Mouse (Mus musculus) ES-E14 (cell line): ENCODE data around the gene Cox14. TPM values are rescaled to one million over a fixed set of nuclear protein-coding genes. Genes with fewer than 3 reads are reported as not detected.

Source experiments
- DNase-seq: peaks from one replicate; pipeline ENCODE4 v3.0.0-alpha.2; 2013; ENCODE audit warnings: low read depth, low spot score
- H3K27ac ChIP-seq: 2 replicates; pipeline ENCODE4 v1.5.1; 2012; ENCODE audit warnings: low read depth, mild to moderate bottlenecking, low read length, moderate library complexity, mixed read lengths; ENCODE audit not compliant: poor library complexity, insufficient read depth, severe bottlenecking
- H3K36me3 ChIP-seq: 2 replicates; pipeline ENCODE4 v1.6.1; 2012; ENCODE audit warnings: mild to moderate bottlenecking, low read length, moderate library complexity, mixed read lengths; ENCODE audit not compliant: control insufficient read depth, poor library complexity, insufficient read depth, severe bottlenecking
- H3K4me1 ChIP-seq, 2 experiments: fragments of 150-350 bp in 1 of 2; sonication (generic) in 1 of 2; 2 replicates each; pipeline ENCODE4 v1.6.1; 2012; ENCODE audit warnings: low read length in 2 of 2, mild to moderate bottlenecking in 1 of 2, mixed read lengths in 1 of 2; ENCODE audit not compliant: control insufficient read depth in 2 of 2, insufficient read depth in 2 of 2, poor library complexity in 1 of 2
- H3K4me3 ChIP-seq, 2 experiments: fragments of 150-350 bp in 1 of 2; sonication (generic) in 1 of 2; 2 replicates each; pipeline ENCODE4 v1.5.1; 2012; ENCODE audit warnings: low read length in 2 of 2, low read depth in 1 of 2, mild to moderate bottlenecking in 1 of 2, mixed read lengths in 1 of 2; ENCODE audit not compliant: insufficient read depth in 1 of 2, poor library complexity in 1 of 2, severe bottlenecking in 1 of 2
- H3K9ac ChIP-seq: 2 replicates; pipeline ENCODE4 v1.6.1; 2012; ENCODE audit warnings: low read depth, mild to moderate bottlenecking, low read length, mixed read lengths; ENCODE audit not compliant: poor library complexity, insufficient read depth, severe bottlenecking
- H3K9me3 ChIP-seq: fragments of 150-350 bp; sonication (generic); 2 replicates; pipeline ENCODE4 v1.6.1; 2012; ENCODE audit warnings: low read depth, mild to moderate bottlenecking, low read length; ENCODE audit not compliant: control insufficient read depth, insufficient read depth
- CHD2 ChIP-seq: IDR thresholded peaks from 2 replicates; pipeline ENCODE4 v1.6.1; 2014; ENCODE audit warnings: mild to moderate bottlenecking, low read depth, low read length, inconsistent platforms
- HCFC1 ChIP-seq: IDR thresholded peaks from 2 replicates; pipeline ENCODE4 v1.6.1; 2012; ENCODE audit warnings: low read length, inconsistent platforms, borderline replicate concordance; ENCODE audit not compliant: insufficient read depth
- MAFK ChIP-seq: IDR thresholded peaks from 2 replicates; pipeline ENCODE4 v1.6.1; 2014; ENCODE audit warnings: mild to moderate bottlenecking, low read depth, low read length, inconsistent platforms; ENCODE audit not compliant: insufficient read depth
- ZC3H11A ChIP-seq: IDR thresholded peaks from 2 replicates; pipeline ENCODE4 v1.6.1; 2012; ENCODE audit warnings: low read depth, mild to moderate bottlenecking, inconsistent platforms, low read length, borderline replicate concordance
- ZNF384 ChIP-seq: IDR thresholded peaks from 2 replicates; pipeline ENCODE4 v1.6.1; 2012; ENCODE audit warnings: low read depth, low read length, inconsistent platforms
- in situ Hi-C, 2 experiments: fragments of 600-800 bp; cut with MboI; formaldehyde crosslinking; loops; one replicate each; pipeline ENCODE4 v1.15.1; 2025; ENCODE audit warnings: low sequenced_read_pairs in 2 of 2, inconsistent platforms in 1 of 2; ENCODE audit not compliant: unreplicated experiment in 2 of 2
- total RNA-seq: library from RNA; depleted of rRNA; stranded (reverse); fragments of 300-350 nt; gene quantifications from 2 replicates; pipeline ENCODE4 v1.2.3, GENCODE M21; 2012

The Cox14 gene
- total RNA-seq, 1 experiment: 86.6 TPM

- DNase-seq: no peak
- Histone ChIP-seq H3K27ac (no peak overlapping the region), H3K9me3 (no peaks in the 10 kb centered on the region), H3K36me3 (peaks cover 12% of the 10 kb centered on the region), H3K4me3 (no peak overlapping the region), H3K4me1 (no peaks in the 10 kb centered on the region), H3K9ac (no peak overlapping the region)
- TF ChIP-seq CHD2 (no peak), ZC3H11A (no peak), HCFC1 (no peak), MAFK (no peak), ZNF384 (no peak)
- in situ Hi-C loops: no loop called here
These were observed 7.8 kb downstream of the Cox14 start for GRCm38 (mm10) chr15:99733186-99733585.

- H3K36me3 ChIP-seq: peaks cover 24% of the 10 kb centered on the region
These were observed 10.2 kb downstream of the Cox14 start for GRCm38 (mm10) chr15:99735631-99736030.

DNA sequence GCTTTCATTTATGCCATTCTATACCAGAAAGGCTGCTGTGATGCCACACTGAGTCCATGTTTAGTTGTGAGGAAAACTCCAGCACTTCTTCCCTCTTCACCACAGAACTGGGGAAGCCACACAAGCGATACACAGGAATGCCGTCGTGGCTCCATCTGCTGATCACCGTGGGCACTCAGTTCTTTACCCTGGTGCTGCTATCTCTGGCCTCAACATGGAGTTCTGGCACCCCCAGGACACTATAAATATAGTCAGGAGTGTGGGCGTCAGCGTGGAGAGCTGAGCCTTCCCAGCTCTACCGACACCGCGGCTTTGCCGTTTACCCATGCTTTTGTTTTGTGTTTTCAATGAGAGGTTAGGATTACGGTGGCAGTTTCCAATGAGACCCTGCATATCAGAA is 11.3 kb downstream of the Cox14 start:
- Histone ChIP-seq H3K9me3 (no peaks in the 10 kb centered on the region), H3K36me3 (peaks cover 26% of the 10 kb centered on the region), H3K4me3 (no peak overlapping the region), H3K9ac (no peak overlapping the region), H3K4me1 (no peaks in the 10 kb centered on the region), H3K27ac (no peak overlapping the region)
- in situ Hi-C loops: no loop called here
- DNase-seq: no peak
- no peak for TF ChIP-seq ZC3H11A
- TF ChIP-seq MAFK: no peak
- no peak for TF ChIP-seq ZNF384
- no peak for TF ChIP-seq HCFC1
- TF ChIP-seq CHD2: no peak

More at GRCm38 (mm10) chr15:99735631-99736030, 10.2 kb downstream of the Cox14 start:
- DNase-seq: no peak
- Histone ChIP-seq H3K9ac (no peak overlapping the region), H3K4me1 (no peaks in the 10 kb centered on the region), H3K27ac (no peak overlapping the region), H3K9me3 (no peaks in the 10 kb centered on the region), H3K4me3 (no peak overlapping the region)
- no peak for TF ChIP-seq HCFC1
- TF ChIP-seq ZNF384: no peak
- no peak for TF ChIP-seq ZC3H11A
- TF ChIP-seq CHD2: no peak
- no peak for TF ChIP-seq MAFK
- in situ Hi-C loops: no loop called here

GRCm38 (mm10) chr15:99740229-99740628 is 14.8 kb downstream of the Cox14 start:
- no peak overlapping the region for H3K9ac ChIP-seq
- TF ChIP-seq ZNF384 (no peak), CHD2 (no peak), ZC3H11A (no peak), HCFC1 (no peak), MAFK (no peak)
- H3K27ac ChIP-seq: no peak overlapping the region
- no peak for DNase-seq
- H3K4me3 ChIP-seq: no peak overlapping the region
- in situ Hi-C loops: no loop called here
- no peaks in the 10 kb centered on the region for H3K9me3 ChIP-seq
- peaks cover 23% of the 10 kb centered on the region for H3K36me3 ChIP-seq
- H3K4me1 ChIP-seq: no peaks in the 10 kb centered on the region

GRCm38 (mm10) chr15:99754204-99754603 is 28.8 kb downstream of the Cox14 start:
- no peak overlapping the region for H3K27ac ChIP-seq
- H3K4me1 ChIP-seq: no peaks in the 10 kb centered on the region
- no peak overlapping the region for H3K4me3 ChIP-seq
- no peak for DNase-seq
- in situ Hi-C loops: no loop called here
- TF ChIP-seq HCFC1 (no peak), ZC3H11A (no peak), ZNF384 (no peak), MAFK (no peak), CHD2 (no peak)
- no peak overlapping the region for H3K9ac ChIP-seq
- H3K9me3 ChIP-seq: no peaks in the 10 kb centered on the region
- no peaks in the 10 kb centered on the region for H3K36me3 ChIP-seq
